16 mouse cellular contexts compared by ENCODE assay signal in the genomic region with DNA sequence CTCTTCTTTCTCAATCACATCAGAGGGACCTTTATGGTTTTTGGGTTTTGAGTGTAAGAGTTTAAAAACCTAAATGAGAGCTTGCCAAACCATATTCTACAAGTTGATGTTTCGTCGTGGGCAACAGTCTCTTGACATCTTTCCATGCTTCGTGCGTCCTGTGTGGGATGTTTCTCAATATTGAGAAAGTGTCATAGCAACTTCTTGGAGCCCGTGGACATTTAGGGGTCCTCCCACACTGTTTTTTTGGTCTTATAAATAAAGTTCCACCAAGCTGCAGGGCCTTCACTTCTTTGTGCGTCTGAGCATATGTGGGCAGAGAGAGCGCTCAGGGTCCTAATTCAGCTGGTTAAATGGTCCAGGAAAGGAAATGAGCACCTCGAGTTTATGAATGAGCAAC.
"Had no signal": no experiment of that assay in that cellular context is flagged by ENCODE, and none has a peak within 500 bp of the region (broad histone marks: within the 10 kb centered on the region; RNA-seq: fewer than 3 reads in every experiment).

No protein-coding gene starts in this region.

- H3K9me3 ChIP-seq: liver, embryonic 15.5 days; lung, embryonic 15.5 days; midbrain, embryonic 10.5 days; midbrain, embryonic 12.5 days; neural tube, embryonic 12.5 days; stomach, embryonic 15.5 days had no signal

- H3K4me2 ChIP-seq: liver, embryonic 15.5 days; lung, embryonic 15.5 days; midbrain, embryonic 12.5 days; neural tube, embryonic 12.5 days; stomach, embryonic 15.5 days had no signal

- H3K36me3 ChIP-seq: liver, embryonic 15.5 days; lung, embryonic 15.5 days; midbrain, embryonic 10.5 days; midbrain, embryonic 12.5 days; neural tube, embryonic 12.5 days; stomach, embryonic 15.5 days had no signal

- H3K27ac ChIP-seq: liver, embryonic 15.5 days; lung, embryonic 15.5 days; macrophage; midbrain, embryonic 10.5 days; midbrain, embryonic 12.5 days; neural tube, embryonic 12.5 days; stomach, embryonic 15.5 days; stomach, postnatal 0 days had no signal

- DNase-seq: liver, postnatal 0 days; lung, adult 2 months; lung, postnatal 10 days; midbrain, embryonic 14.5 days; right cerebral cortex, postnatal 14 days; thymus, adult 2 months; thymus, postnatal 25 days; thymus, postnatal 4 days had no signal

- H3K4me1 ChIP-seq: liver, embryonic 15.5 days; lung, embryonic 15.5 days; midbrain, embryonic 10.5 days; midbrain, embryonic 12.5 days; neural tube, embryonic 12.5 days; stomach, embryonic 15.5 days had no signal

- H3K4me3 ChIP-seq: liver, embryonic 15.5 days; lung, embryonic 15.5 days; midbrain, embryonic 10.5 days; midbrain, embryonic 12.5 days; neural tube, embryonic 12.5 days; stomach, embryonic 15.5 days had no signal

- H3K27me3 ChIP-seq: liver, embryonic 15.5 days; lung, embryonic 15.5 days; midbrain, embryonic 12.5 days; neural tube, embryonic 12.5 days; stomach, embryonic 15.5 days had no signal

- ATAC-seq: liver, postnatal 0 days had no signal

- H3K9ac ChIP-seq: liver, embryonic 15.5 days; liver, postnatal 0 days; lung, embryonic 15.5 days; midbrain, embryonic 12.5 days; neural tube, embryonic 12.5 days; stomach, embryonic 15.5 days had no signal
